Mouse (Mus musculus) C2C12 (cell line): Measurements from ENCODE around the gene Ccn6.

Experiments
- CEBPB ChIP-seq: IDR thresholded peaks from one replicate; pipeline ENCODE4 v1.6.1; 2011; ENCODE audit warnings: low read depth, mild to moderate bottlenecking, control low read depth, moderate library complexity
- CTCF ChIP-seq: IDR thresholded peaks from one replicate; pipeline ENCODE4 v1.5.1; 2011; ENCODE audit not compliant: control insufficient read depth, insufficient read depth, insufficient read length
- MYOG ChIP-seq: IDR thresholded peaks from one replicate; pipeline ENCODE4 v1.6.1; 2011; ENCODE audit not compliant: control insufficient read depth, insufficient read length; ENCODE audit errors: extremely low read depth

DNA sequence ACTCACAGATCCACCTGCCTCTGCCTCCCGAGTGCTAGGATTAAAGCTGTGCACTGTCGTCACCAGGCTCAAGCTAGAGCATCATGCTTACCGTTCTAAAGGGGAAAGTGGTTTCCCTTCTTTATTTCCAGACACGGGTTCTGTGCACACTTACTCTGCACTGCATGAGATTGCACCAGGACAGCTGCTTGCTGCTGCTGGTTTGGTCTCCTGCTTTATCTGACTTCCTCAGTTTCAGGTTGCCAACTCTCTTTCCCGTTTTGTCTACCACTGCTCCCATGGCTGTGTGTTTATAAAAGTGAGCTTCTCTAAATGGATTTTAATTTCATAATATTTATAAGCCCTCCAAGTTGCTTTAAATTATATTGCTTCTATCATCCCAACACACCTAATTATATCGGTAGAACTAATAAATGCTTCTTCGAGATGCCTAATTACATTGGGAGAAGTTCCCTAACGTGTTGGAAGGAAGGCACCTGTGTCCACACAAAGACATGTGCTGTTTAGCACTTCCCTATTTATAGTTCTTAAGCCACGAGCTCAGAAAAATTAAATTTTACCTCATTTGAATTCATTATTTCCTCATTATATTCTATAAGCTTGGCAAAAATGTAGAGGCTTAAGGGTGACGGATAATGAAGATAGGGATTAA, 54.6 kb downstream of the Ccn6 start:
- TF ChIP-seq CTCF (no peak), CEBPB (no peak), MYOG (no peak)
